Mouse (Mus musculus): ENCODE data around the gene Nrip2.

Nrip2 gene

GRCm38 (mm10) chr6:128397574-128398261, 1.4 kb upstream of the Nrip2 start:
- no peak for DNase-seq (ENCODE audit: low spot score)

GRCm38 (mm10) chr6:128399421-128400185, 507 bp downstream of the Nrip2 start:
- peak; percentile 84 for DNase-seq (ENCODE audit: low spot score)

- no peak for DNase-seq (ENCODE audit: low spot score)
These were observed 5.6 kb downstream of the Nrip2 start for GRCm38 (mm10) chr6:128404708-128405107.

GRCm38 (mm10) chr6:128408544-128409125, 9.5 kb downstream of the Nrip2 start:
- no peak for DNase-seq (ENCODE audit: low spot score)

- DNase-seq (ENCODE audit: low spot score), result no peak
These were observed 11.2 kb downstream of the Nrip2 start for GRCm38 (mm10) chr6:128410305-128410704.

- DNase-seq (ENCODE audit: low spot score), result peak; percentile 89
These were observed 12.0 kb downstream of the Nrip2 start for GRCm38 (mm10) chr6:128411115-128411514.

- DNase-seq (ENCODE audit: low spot score), result no peak
These were observed 17.1 kb downstream of the Nrip2 start for GRCm38 (mm10) chr6:128416169-128416568.

GRCm38 (mm10) chr6:128418076-128418475, 19.0 kb downstream of the Nrip2 start:
- DNase-seq (ENCODE audit: low spot score), result no peak

GRCm38 (mm10) chr6:128421036-128421435, 21.9 kb downstream of the Nrip2 start:
- DNase-seq (ENCODE audit: low spot score), result no peak

- DNase-seq (ENCODE audit: low spot score), result no peak
These were observed 22.4 kb downstream of the Nrip2 start for GRCm38 (mm10) chr6:128421480-128421879.

- DNase-seq (ENCODE audit: low spot score), result no peak
These were observed 24.6 kb downstream of the Nrip2 start for GRCm38 (mm10) chr6:128423496-128424268.

GRCm38 (mm10) chr6:128424269-128425019, 25.3 kb downstream of the Nrip2 start, which contains the start of gene Itfg2:
Gene Itfg2, minus strand, starts transcription at chr6:128424931.
- peak; percentile 96 for DNase-seq (ENCODE audit: low spot score)

- DNase-seq (ENCODE audit: low spot score), result no peak
These were observed 25.9 kb downstream of the Nrip2 start for GRCm38 (mm10) chr6:128425046-128425445.

GRCm38 (mm10) chr6:128427571-128427970, 28.5 kb downstream of the Nrip2 start:
- DNase-seq (ENCODE audit: low spot score), result no peak

GRCm38 (mm10) chr6:128429300-128429699, 30.2 kb downstream of the Nrip2 start:
- DNase-seq (ENCODE audit: low spot score), result no peak

- DNase-seq (ENCODE audit: low spot score), result no peak
These were observed 30.7 kb downstream of the Nrip2 start for GRCm38 (mm10) chr6:128429826-128430225.

GRCm38 (mm10) chr6:128432356-128432915, 33.3 kb downstream of the Nrip2 start:
- DNase-seq (ENCODE audit: low spot score), result no peak

- DNase-seq (ENCODE audit: low spot score), result no peak
These were observed 34.5 kb downstream of the Nrip2 start for GRCm38 (mm10) chr6:128433566-128433965.

- DNase-seq (ENCODE audit: low spot score), result peak; percentile 92
These were observed 36.4 kb downstream of the Nrip2 start for GRCm38 (mm10) chr6:128435474-128435873.

GRCm38 (mm10) chr6:128436356-128437005, 37.4 kb downstream of the Nrip2 start:
- no peak for DNase-seq (ENCODE audit: low spot score)

GRCm38 (mm10) chr6:128437288-128437687, 38.2 kb downstream of the Nrip2 start:
- DNase-seq (ENCODE audit: low spot score), result no peak

All from testis, postnatal 10 days (tissue).